Mouse (Mus musculus) erythroblast, embryonic 14.5 days (primary cell): Measurements from ENCODE around the gene Krtap5-2. TPM values are rescaled to one million over a fixed set of nuclear protein-coding genes. Genes with fewer than 3 reads are reported as not detected.
"Not testable (repeated sequence)": the region's sequence is repeated elsewhere in the genome, so short reads cannot be mapped to it uniquely, and the experiment has no call there.

Experiments used
- H3K27me3 ChIP-seq: 2 replicates; pipeline ENCODE4 v1.6.1; 2012; ENCODE audit warnings: inconsistent platforms; ENCODE audit not compliant: control insufficient read depth
- H3K36me3 ChIP-seq: 2 replicates; pipeline ENCODE4 v1.6.1; 2012; ENCODE audit warnings: mild to moderate bottlenecking, inconsistent platforms; ENCODE audit not compliant: control insufficient read depth
- H3K4me1 ChIP-seq: 2 replicates; pipeline ENCODE4 v1.6.1; 2012; ENCODE audit warnings: inconsistent platforms; ENCODE audit not compliant: control insufficient read depth
- H3K4me3 ChIP-seq: replicated peaks from 2 replicates; pipeline ENCODE3; 2012; ENCODE audit warnings: moderate library complexity, mild to moderate bottlenecking, inconsistent platforms
- H3K9me3 ChIP-seq: 2 replicates; pipeline ENCODE4 v1.6.1; 2012; ENCODE audit warnings: low read length, inconsistent platforms, mixed read lengths; ENCODE audit not compliant: control insufficient read depth
- GATA1 ChIP-seq: IDR thresholded peaks from 2 replicates; pipeline ENCODE4 v1.6.1; 2012; ENCODE audit warnings: low read length, inconsistent platforms, mixed read lengths
- TAL1 ChIP-seq: IDR thresholded peaks from 3 replicates; pipeline ENCODE4 v1.6.1; 2012; ENCODE audit warnings: low read length, inconsistent platforms, mixed read lengths
- polyA plus RNA-seq: library from polyadenylated mRNA; stranded (reverse); fragments of >175 nt; gene quantifications from 2 replicates; pipeline ENCODE4 v1.2.3, GENCODE M21; 2012

The Krtap5-2 gene
- polyA plus RNA-seq, 1 experiment, result not detected

GRCm38 (mm10) chr7:142145413-142145940 is 30.3 kb downstream of the Krtap5-2 start:
- Histone ChIP-seq H3K9me3 (no peaks in the 10 kb centered on the region), H3K4me3 (no peak overlapping the region), H3K36me3 (no peaks in the 10 kb centered on the region), H3K27me3 (no peaks in the 10 kb centered on the region), H3K4me1 (no peaks in the 10 kb centered on the region)
- TF ChIP-seq TAL1 (no peak), GATA1 (no peak)

DNA sequence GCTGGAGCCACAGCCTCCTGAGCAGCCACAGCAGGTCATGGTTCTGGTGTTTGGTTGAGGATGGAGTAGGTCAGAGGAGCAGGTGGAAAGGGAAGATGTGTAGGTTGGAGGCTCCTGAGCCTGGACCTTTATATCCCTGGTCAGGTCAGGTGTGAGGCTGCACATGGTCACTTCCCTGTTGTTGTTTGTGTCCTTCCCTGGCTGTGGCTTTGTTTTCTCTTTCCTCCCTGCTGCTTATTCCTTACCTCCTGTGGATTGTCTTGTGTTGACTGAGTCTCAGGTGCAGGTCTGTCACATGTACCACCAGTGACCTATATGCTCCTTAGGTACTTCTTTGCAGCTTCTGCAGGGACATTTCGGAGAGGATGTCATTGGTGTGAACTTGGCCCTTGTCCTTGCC is 31.3 kb downstream of the Krtap5-2 start, which contains the start of gene Gm45337:
Gene Gm45337 (minus strand): TSS at position 101 of the 400 bp plus-strand sequence.
- Histone ChIP-seq H3K36me3 (no peaks in the 10 kb centered on the region), H3K27me3 (no peaks in the 10 kb centered on the region), H3K4me3 (no peak within 1 kb of the TSS), H3K9me3 (no peaks in the 10 kb centered on the region), H3K4me1 (no peaks in the 10 kb centered on the region)
- no peak for TF ChIP-seq GATA1
- TF ChIP-seq TAL1, result no peak

- H3K9me3 ChIP-seq, H3K27me3 ChIP-seq, H3K36me3 ChIP-seq, H3K4me3 ChIP-seq, H3K4me1 ChIP-seq: not testable (repeated sequence)
Measured at GRCm38 (mm10) chr7:142143506-142144010, 32.2 kb downstream of the Krtap5-2 start.

GRCm38 (mm10) chr7:142140696-142141095 is 35.1 kb downstream of the Krtap5-2 start:
- Histone ChIP-seq H3K4me1 (no peaks in the 10 kb centered on the region), H3K27me3 (no peaks in the 10 kb centered on the region), H3K9me3 (no peaks in the 10 kb centered on the region), H3K36me3 (no peaks in the 10 kb centered on the region), H3K4me3 (no peak overlapping the region)
- no peak for TF ChIP-seq TAL1

DNA sequence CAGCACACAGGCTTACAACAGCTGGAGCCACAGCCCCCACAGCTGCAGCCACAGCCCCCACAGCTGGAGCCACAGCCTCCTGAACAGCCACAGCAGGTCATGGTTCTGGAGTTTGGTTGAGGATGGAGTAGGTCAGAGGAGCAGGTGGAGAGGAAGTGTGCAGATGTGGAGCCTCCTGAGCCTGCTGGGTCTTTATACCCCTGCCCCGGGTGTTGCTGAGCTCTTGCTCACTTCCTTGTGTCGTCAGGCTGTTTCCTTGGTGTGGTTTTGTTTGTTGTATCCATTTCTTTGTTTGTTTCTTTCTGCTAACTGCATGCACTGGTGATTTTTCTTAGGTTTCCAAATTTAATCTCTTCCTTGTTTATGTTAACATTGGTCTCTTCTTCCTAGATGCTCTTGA is 39.9 kb downstream of the Krtap5-2 start, which contains the start of gene Gm39115:
Gene Gm39115 (minus strand): TSS at position 101 of the 400 bp plus-strand sequence.
- H3K27me3 ChIP-seq, H3K36me3 ChIP-seq, H3K9me3 ChIP-seq, H3K4me3 ChIP-seq, H3K4me1 ChIP-seq: not testable (repeated sequence)

GRCm38 (mm10) chr7:142134206-142134995 is 41.4 kb downstream of the Krtap5-2 start:
- Histone ChIP-seq H3K4me3 (no peak overlapping the region), H3K27me3 (no peaks in the 10 kb centered on the region), H3K36me3 (no peaks in the 10 kb centered on the region), H3K4me1 (no peaks in the 10 kb centered on the region), H3K9me3 (no peaks in the 10 kb centered on the region)
- TF ChIP-seq TAL1, result no peak
- no peak for TF ChIP-seq GATA1

- TF ChIP-seq GATA1 (no peak), TAL1 (no peak)
- Histone ChIP-seq H3K36me3 (no peaks in the 10 kb centered on the region), H3K4me1 (no peaks in the 10 kb centered on the region), H3K27me3 (no peaks in the 10 kb centered on the region), H3K4me3 (no peak overlapping the region), H3K9me3 (no peaks in the 10 kb centered on the region)
Measured at GRCm38 (mm10) chr7:142128843-142129242, 47.0 kb downstream of the Krtap5-2 start.

Other genes starting within 250 kb of the Krtap5-2 start
- 0.02 TPM in 1 of 2 replicates, not detected in the other for gene Brsk2, start 226.3 kb downstream of the Krtap5-2 start, polyA plus RNA-seq
- gene Mob2, start 114.9 kb downstream of the Krtap5-2 start, polyA plus RNA-seq, result 24.8 and 29.2 TPM in 2 replicates
- 7.6 and 9.7 TPM in 2 replicates for gene Dusp8, start 80.2 kb downstream of the Krtap5-2 start, polyA plus RNA-seq
- not detected in 2 replicates for gene Gm45618, start 55.3 kb downstream of the Krtap5-2 start, polyA plus RNA-seq
- not detected in 2 replicates for gene Gm39115, start 40.0 kb downstream of the Krtap5-2 start, polyA plus RNA-seq
- not detected in 2 replicates for gene Gm45337, start 31.4 kb downstream of the Krtap5-2 start, polyA plus RNA-seq
- not detected in 2 replicates for gene Gm29735, start 18.9 kb downstream of the Krtap5-2 start, polyA plus RNA-seq
- gene Gm4553, start 10.3 kb downstream of the Krtap5-2 start, polyA plus RNA-seq, result not detected in 2 replicates
- not detected in 2 replicates for gene Gm10153, start 14.4 kb upstream of the Krtap5-2 start, polyA plus RNA-seq
- gene Krtap5-3, start 25.4 kb upstream of the Krtap5-2 start, polyA plus RNA-seq, result not detected in 2 replicates
- not detected in 2 replicates for gene Gm7579, start 35.9 kb upstream of the Krtap5-2 start, polyA plus RNA-seq
- gene Krtap5-5, start 54.0 kb upstream of the Krtap5-2 start, polyA plus RNA-seq, result 0.03 TPM in 1 of 2 replicates, not detected in the other
- gene Gm40460, start 65.1 kb upstream of the Krtap5-2 start, polyA plus RNA-seq, result not detected in 2 replicates
- not detected in 2 replicates for gene Gm2431, start 82.3 kb upstream of the Krtap5-2 start, polyA plus RNA-seq
- gene Gm4559, start 98.4 kb upstream of the Krtap5-2 start, polyA plus RNA-seq, result not detected in 2 replicates
- gene Krtap5-1, start 121.1 kb upstream of the Krtap5-2 start, polyA plus RNA-seq, result not detected in 2 replicates
- gene Krtap5-4, start 127.5 kb upstream of the Krtap5-2 start, polyA plus RNA-seq, result not detected in 2 replicates
- 0.36 and 0.47 TPM in 2 replicates for gene Ifitm10, start 197.7 kb upstream of the Krtap5-2 start, polyA plus RNA-seq
- gene Gm49369, start 206.7 kb upstream of the Krtap5-2 start, polyA plus RNA-seq, result 19.7 and 19.8 TPM in 2 replicates
- 14.4 and 21.7 TPM in 2 replicates for gene Ctsd, start 212.0 kb upstream of the Krtap5-2 start, polyA plus RNA-seq